Mouse (Mus musculus): ENCODE data around the gene Ank3.
"Not testable (repeated sequence)": the region's sequence is repeated elsewhere in the genome, so short reads cannot be mapped to it uniquely, and the experiment has no call there.

DNA sequence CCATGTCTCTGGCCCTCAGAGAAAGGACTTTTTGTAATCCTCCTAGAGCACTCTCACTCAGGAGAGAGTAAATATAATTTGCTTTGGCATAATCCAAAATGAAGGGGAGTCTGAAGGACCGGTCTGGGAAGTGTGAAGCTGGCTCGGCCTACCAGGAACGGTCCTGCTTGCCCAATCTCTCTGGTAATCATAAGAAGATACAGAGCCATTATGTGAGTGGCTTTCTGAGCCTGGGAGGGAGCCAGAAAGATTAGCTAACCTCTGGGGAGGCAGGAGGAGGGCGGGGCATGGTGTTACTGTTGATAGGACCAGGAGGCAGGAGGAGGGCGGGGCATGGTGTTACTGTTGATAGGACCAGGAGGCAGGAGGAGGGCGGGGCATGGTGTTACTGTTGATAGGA is 511.7 kb downstream of the Ank3 start:
- not testable (repeated sequence) for TF ChIP-seq CTCF (IDR thresholded peaks at IDR 0.05; ENCODE audit: borderline replicate concordance, extremely low read depth, insufficient read depth, insufficient read length); POLR2A (IDR thresholded peaks at IDR 0.05; ENCODE audit: borderline replicate concordance, extremely low read depth, insufficient read depth, insufficient read length, poor library complexity, severe bottlenecking)

All from brain, embryonic 14.5 days (tissue).